Mouse (Mus musculus) adrenal gland, postnatal 14 days (tissue): ENCODE measurements around the gene G0s2. TPM values are rescaled to one million over a fixed set of nuclear protein-coding genes. Genes with fewer than 3 reads are reported as not detected.

Source experiments
- total RNA-seq: library from RNA; stranded (reverse); gene quantifications from 2 replicates; pipeline ENCODE4 v1.2.3, GENCODE M21; 2021

The G0s2 gene
- total RNA-seq, 1 experiment from 2014 or later, result 163 TPM

Other genes with a start within 250 kb of the G0s2 start
- 6.6 and 6.8 TPM in 2 replicates for gene Syt14, start 237.4 kb downstream of the G0s2 start, total RNA-seq
- 18.9 and 19.5 TPM in 2 replicates for gene Diexf, start 142.9 kb downstream of the G0s2 start, total RNA-seq
- 1.1 and 2.9 TPM in 2 replicates for gene Irf6, start 120.1 kb downstream of the G0s2 start, total RNA-seq
- gene A130010J15Rik, start 105.2 kb downstream of the G0s2 start, total RNA-seq, result 2.8 and 5.4 TPM in 2 replicates
- gene Traf3ip3, start 71.5 kb downstream of the G0s2 start, total RNA-seq, result 5.0 and 22.9 TPM in 2 replicates
- 1.0 and 2.3 TPM in 2 replicates for gene Lamb3, start 65.5 kb downstream of the G0s2 start, total RNA-seq
- 26.4 and 82.7 TPM in 2 replicates for gene Hsd11b1, start 9.1 kb downstream of the G0s2 start, total RNA-seq
- 0.56 and 0.60 TPM in 2 replicates for gene Camk1g, start 97.1 kb upstream of the G0s2 start, total RNA-seq